Comparison of ENCODE assay signal across 8 mouse cellular contexts in genomic region chr9:66004380-66004779, GRCm38 (mm10). TPM values are rescaled to one million over a fixed set of nuclear protein-coding genes. Genes with fewer than 3 reads are reported as not detected.
DNase-seq lines count a peak whose midpoint lies in the region; ATAC-seq and TF ChIP-seq lines count a peak whose summit lies in the region.

No protein-coding gene starts in this region.

- H3K4me3 ChIP-seq in heart, postnatal 0 days (ENCODE audit: low read depth, low read length), result no peak overlapping the region
- no peak overlapping the region for H3K4me3 ChIP-seq in stomach, postnatal 0 days (ENCODE audit: low read depth, low read length)

- no peaks in the 10 kb centered on the region for H3K9me3 ChIP-seq in heart, postnatal 0 days (replicated peaks; ENCODE audit: control insufficient read depth, low read length)
- H3K9me3 ChIP-seq in stomach, postnatal 0 days (ENCODE audit: control insufficient read depth, low read length), result no peaks in the 10 kb centered on the region

- intact Hi-C loops in heart, postnatal 25 days (cut with DNase I), result loop anchor here (10.0 kb wide), 1 partner anchor 310 kb away; no protein-coding TSS in a partner anchor

- no peak overlapping the region for H3K9ac ChIP-seq in heart, postnatal 0 days (replicated peaks; ENCODE audit: low read depth, low read length)
- no peak overlapping the region for H3K9ac ChIP-seq in stomach, postnatal 0 days (ENCODE audit: low read length)

- 10% methylated on average over 4 of the region's 4 CpGs for WGBS in heart, postnatal 0 days
- 29% methylated on average over 4 of the region's 4 CpGs for WGBS in stomach, postnatal 0 days

- H3K27me3 ChIP-seq in heart, postnatal 0 days (ENCODE audit: control insufficient read depth, insufficient read depth, low read length), result no peaks in the 10 kb centered on the region
- H3K27me3 ChIP-seq in stomach, postnatal 0 days (ENCODE audit: control insufficient read depth, insufficient read depth, low read length), result no peaks in the 10 kb centered on the region

- no peaks in the 10 kb centered on the region for H3K4me1 ChIP-seq in heart, postnatal 0 days (ENCODE audit: control insufficient read depth, insufficient read depth)
- no peaks in the 10 kb centered on the region for H3K4me1 ChIP-seq in stomach, postnatal 0 days (replicated peaks; ENCODE audit: control insufficient read depth, insufficient read depth)

- H3K27ac ChIP-seq in heart, postnatal 0 days (ENCODE audit: low read depth), result no peak overlapping the region
- H3K27ac ChIP-seq in stomach, postnatal 0 days (replicated peaks), result no peak overlapping the region

- peaks cover 44% of the 10 kb centered on the region for H3K36me3 ChIP-seq in heart, postnatal 0 days (replicated peaks; ENCODE audit: control insufficient read depth, insufficient read depth, low read length)
- peaks cover 3% of the 10 kb centered on the region; the same call in 1 of the 2 replicates for H3K36me3 ChIP-seq in stomach, postnatal 0 days (ENCODE audit: control insufficient read depth, insufficient read depth, low read length)

- no peak overlapping the region for H3K4me2 ChIP-seq in heart, postnatal 0 days (ENCODE audit: low read depth, low read length)
- no peak overlapping the region for H3K4me2 ChIP-seq in stomach, postnatal 0 days (replicated peaks; ENCODE audit: low read depth)

- TF ChIP-seq CTCF in heart, postnatal 0 days (IDR thresholded peaks at IDR 0.05; ENCODE audit: low read depth), result peak; percentile 38
- TF ChIP-seq CTCF in stomach, postnatal 0 days (IDR thresholded peaks at IDR 0.05; ENCODE audit: low read depth), result peak; percentile 76

- peak; percentile 33 for DNase-seq in heart, adult 8-10 months (ENCODE audit: low spot score)
- DNase-seq in heart, postnatal 25 days (ENCODE audit: low spot score), result no peak
- peak; percentile 34 for DNase-seq in ZHBTc4 (ENCODE audit: low read depth, low spot score)
- DNase-seq in embryo, embryonic 10.5 days (ENCODE audit: low spot score), result peak; percentile 69
- DNase-seq in heart, postnatal 0 days (ENCODE audit: low spot score), result peak; percentile 80
- peak; percentile 12 to 40 for DNase-seq in layer of hippocampus, adult 8-10 months (ENCODE audit: low spot score in 2 of 2)
- DNase-seq in lung, postnatal 14 days, result peak; percentile 44
- DNase-seq in stomach, postnatal 0 days (ENCODE audit: low spot score), result peak; percentile 47

- peak; percentile 33 for ATAC-seq in heart, postnatal 0 days (ENCODE audit: insufficient read depth, low read depth)
- no peak for ATAC-seq in stomach, postnatal 0 days (ENCODE audit: low FRiP score, low TSS enrichment)

- TF ChIP-seq EP300 in heart, postnatal 0 days (IDR thresholded peaks at IDR 0.05; ENCODE audit: low read depth), result no peak
- TF ChIP-seq EP300 in stomach, postnatal 0 days (optimal IDR thresholded peaks at IDR 0.05), result no peak

RNA-seq across cellular contexts. Expression of gene Ppib, which starts 55.6 kb away (rescaled TPM):
- total RNA-seq in heart, adult 8-10 months (2022), result 100 to 1,000 TPM in 3 of 4 experiments, 10 to 100 TPM in 1; 91.5 to 108 (median 105) TPM
- total RNA-seq in heart, postnatal 25 days (2021), result 100 to 1,000 TPM; 144 to 157 TPM
- 261 and 277 TPM in 2 replicates for total RNA-seq in heart, postnatal 0 days (2014; rRNA removed; ENCODE audit: low replicate concordance)
- 310 and 323 TPM in 2 replicates for polyA plus RNA-seq in heart, postnatal 0 days (2015; fragmentation: Nextera tagmentation; extraction: Ambion mirVana)
- 100 to 1,000 TPM; 174 to 209 (median 191) TPM for total RNA-seq in layer of hippocampus, adult 8-10 months (2022)
- polyA plus RNA-seq in stomach, postnatal 0 days (2015; fragmentation: Nextera tagmentation; extraction: Ambion mirVana), result 827 and 843 TPM in 2 replicates
